Mouse (Mus musculus) activated CD4-positive, CD25-positive, alpha-beta regulatory T cell, adult 4 months (primary cell): ENCODE data around the gene Bbs9. TPM values are rescaled to one million over a fixed set of nuclear protein-coding genes. Genes with fewer than 3 reads are reported as not detected.

Source experiments
- ATAC-seq: one replicate; pipeline ENCODE4 v1.8.0; 2017
- polyA plus RNA-seq, 2 experiments: library from polyadenylated mRNA; unstranded; fragments of 100-300 nt; shearing (Covaris generic); gene quantifications; one replicate each; pipeline ENCODE4 v1.2.1; 2017

The Bbs9 gene
- polyA plus RNA-seq, 2 experiments from 2014 or later, result 10.7 to 15.1 TPM

DNA sequence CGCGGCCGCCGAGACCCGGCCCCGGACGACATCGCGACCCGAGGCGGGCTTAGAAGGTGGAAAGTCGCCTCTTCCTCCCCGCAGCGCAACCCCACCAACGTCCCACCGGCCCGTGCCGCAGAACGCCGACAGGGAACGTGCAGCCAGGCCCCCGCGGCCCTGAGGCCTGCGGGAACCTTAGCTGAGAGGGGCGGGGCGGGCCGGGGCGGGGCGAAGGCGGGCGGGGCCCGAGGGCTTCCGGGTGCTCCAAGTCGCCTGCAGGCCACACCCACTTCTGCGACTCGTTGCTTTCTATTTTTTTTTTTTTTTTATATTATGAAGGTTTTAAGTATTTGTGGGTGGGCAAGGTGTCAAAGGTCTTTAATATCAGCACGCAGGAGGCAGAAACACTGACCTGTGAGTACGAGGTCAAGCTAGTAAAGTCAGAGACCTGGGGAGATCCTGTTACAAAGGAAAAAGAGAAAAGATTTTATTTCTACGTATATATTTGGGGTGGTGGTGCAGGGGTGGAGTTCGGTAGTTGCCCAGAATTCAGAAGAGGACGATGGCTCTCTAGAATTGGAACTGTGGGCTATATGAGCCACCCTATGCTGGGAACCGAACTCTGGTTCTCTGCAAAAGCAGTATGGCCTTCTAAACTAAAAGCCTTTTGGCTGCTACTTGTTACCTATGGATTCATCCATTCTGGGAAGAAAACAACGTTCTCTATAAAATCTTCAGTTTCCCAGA is 7.2 kb upstream of the Bbs9 start:
- ATAC-seq, result peak; percentile 77

- ATAC-seq, result no peak
Measured at GRCm38 (mm10) chr9:22468899-22469259, 6.6 kb upstream of the Bbs9 start.

DNA sequence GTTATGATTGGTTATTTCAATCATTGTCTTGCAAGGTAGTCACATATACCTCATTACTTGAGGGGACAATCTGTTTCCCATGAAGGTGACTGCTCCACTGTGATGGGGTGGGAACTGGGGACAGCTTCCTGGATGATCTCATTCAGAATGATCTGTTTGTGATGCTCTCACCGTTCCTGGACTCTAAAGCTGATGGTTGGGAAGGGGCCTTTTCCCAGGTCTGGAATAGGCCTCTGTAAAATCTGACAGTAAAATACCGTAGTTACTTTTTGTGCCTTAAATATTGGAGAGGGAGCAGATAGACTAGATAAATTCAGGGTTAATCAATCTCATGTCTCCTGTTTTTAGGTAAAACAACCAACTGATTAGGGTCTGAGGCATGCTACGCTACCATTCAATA is 5.9 kb upstream of the Bbs9 start, which contains the start of gene Rp9:
Gene Rp9, minus strand, starts transcription at position 101 of the 400 bp plus-strand sequence.
- ATAC-seq, result no peak

DNA sequence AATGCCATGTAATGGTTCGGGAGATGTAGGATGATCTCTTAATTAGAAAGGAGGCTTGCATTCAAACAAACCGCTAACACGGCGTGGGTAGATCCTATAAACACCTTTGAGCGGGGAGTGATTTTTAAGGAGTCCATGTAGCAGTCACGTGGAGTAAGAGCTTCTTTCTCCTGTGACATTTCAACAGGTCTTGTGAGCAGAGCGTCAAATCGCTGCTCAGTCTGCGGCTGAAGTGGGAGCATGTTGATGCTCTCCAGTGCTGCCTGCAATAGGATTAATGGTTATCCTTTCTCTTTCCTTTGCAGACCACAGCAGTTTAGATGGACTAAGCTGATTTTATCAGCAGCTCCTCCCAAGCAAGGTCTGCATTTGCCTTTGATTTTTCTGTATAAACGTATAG is 750 bp downstream of the Bbs9 start:
- no peak for ATAC-seq

DNA sequence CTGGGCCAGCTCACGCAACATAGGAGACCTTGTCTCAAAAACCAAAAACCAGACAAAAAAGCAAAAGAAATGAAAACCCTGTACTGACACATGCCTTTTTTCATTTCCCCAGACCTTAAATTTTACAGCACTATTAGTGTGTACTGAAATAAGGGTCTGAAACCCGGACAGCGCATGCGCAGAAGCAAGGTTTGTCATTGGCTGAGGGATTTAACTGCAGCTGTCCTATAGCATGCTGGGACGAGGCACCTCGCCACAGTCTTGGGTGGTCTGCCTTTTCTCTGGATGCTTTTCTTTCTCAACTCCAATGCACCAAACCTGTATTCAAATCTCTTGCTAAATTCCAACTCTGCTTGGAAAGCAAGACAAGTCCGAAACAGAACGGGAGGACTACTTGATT is 3.4 kb downstream of the Bbs9 start:
- no peak for ATAC-seq

- no peak for ATAC-seq
Measured at GRCm38 (mm10) chr9:22483866-22484561, 8.5 kb downstream of the Bbs9 start.

- ATAC-seq, result no peak
Measured at GRCm38 (mm10) chr9:22484562-22485308, 9.2 kb downstream of the Bbs9 start.

GRCm38 (mm10) chr9:22486211-22486610 is 10.7 kb downstream of the Bbs9 start:
- ATAC-seq, result no peak

DNA sequence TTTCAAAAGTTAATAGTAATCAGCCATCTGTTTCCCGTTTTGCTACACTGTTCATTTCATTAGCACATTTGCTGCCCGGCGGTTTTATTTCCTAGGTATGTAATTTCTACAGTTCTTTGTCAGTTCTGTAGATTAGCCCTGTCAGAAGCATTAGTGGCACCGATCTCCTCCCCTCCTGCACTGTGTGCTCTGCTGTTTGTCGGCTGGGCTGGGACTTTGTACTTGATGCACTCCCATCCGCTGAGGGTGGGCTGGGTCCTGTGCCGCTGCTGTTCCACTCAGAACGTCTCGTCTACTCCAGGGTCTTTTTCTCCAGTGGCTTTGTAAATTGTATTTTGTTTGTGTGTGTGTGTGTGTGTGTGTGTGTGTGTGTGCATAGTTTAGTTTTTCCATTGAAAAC is 13.4 kb downstream of the Bbs9 start:
- no peak for ATAC-seq

GRCm38 (mm10) chr9:22494203-22494807 is 18.8 kb downstream of the Bbs9 start:
- no peak for ATAC-seq

GRCm38 (mm10) chr9:22495133-22495532 is 19.6 kb downstream of the Bbs9 start:
- no peak for ATAC-seq

- ATAC-seq, result no peak
Measured at GRCm38 (mm10) chr9:22497021-22497767, 21.7 kb downstream of the Bbs9 start.

DNA sequence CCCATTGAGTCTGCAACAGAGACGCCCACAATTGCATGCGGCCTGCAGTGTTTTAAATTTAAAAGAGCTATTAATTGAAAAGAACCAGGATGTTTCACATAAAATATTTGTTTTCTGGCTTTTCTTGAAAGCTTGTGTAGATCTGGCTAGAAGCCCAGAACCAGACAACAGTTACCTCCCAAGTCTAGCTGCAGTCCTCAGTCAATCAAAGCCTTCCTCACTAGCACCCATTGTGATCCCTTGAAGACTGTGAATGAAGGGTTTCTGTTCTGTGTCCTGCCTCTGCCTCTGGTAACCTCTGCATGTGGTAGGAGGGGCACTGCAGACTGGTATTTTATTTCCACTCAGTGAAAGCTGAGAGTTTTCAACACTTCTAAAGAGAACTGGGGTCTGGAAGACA is 27.5 kb downstream of the Bbs9 start:
- no peak for ATAC-seq

DNA sequence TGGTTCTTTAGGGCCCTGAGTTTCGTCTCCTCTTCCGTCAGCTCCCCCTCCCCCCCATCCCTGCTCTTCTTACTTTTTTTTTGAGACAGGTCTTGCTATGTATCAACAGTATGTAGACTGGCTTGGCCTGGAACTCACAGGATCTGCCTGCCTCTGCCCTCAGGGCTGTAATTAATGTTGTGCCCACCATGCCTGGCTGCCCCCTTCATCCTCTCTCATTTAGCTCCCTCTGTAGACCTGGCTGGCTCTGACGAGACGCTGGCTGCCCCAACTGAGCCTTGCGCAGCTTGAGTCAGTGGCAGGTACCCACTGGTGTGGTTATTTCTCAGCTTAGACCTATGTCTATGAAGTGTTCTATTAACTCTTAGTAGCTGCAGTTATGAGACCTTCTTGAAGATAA is 28.1 kb downstream of the Bbs9 start:
- no peak for ATAC-seq

- ATAC-seq, result no peak
Measured at GRCm38 (mm10) chr9:22505574-22505973, 30.1 kb downstream of the Bbs9 start.

DNA sequence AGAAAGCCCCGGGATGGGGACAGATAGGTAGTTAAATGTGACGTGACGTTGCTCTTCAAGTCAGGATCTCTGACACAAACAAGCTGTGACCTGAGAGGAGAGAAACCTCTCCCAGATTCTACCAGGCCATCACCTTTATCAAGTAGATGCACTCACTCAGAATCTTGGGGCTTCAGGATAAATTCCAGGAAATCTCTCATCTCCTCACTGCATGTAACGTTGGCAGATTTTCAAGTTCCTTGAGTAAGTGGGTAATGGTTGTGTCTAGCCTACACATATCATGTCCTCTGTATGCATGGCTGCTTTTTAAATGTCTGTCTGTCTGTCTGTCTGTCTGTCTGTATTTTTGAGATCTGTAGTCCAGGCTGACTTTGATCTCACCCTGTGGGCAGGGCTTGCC is 39.6 kb downstream of the Bbs9 start:
- no peak for ATAC-seq

GRCm38 (mm10) chr9:22518394-22519041 is 43.0 kb downstream of the Bbs9 start:
- no peak for ATAC-seq

DNA sequence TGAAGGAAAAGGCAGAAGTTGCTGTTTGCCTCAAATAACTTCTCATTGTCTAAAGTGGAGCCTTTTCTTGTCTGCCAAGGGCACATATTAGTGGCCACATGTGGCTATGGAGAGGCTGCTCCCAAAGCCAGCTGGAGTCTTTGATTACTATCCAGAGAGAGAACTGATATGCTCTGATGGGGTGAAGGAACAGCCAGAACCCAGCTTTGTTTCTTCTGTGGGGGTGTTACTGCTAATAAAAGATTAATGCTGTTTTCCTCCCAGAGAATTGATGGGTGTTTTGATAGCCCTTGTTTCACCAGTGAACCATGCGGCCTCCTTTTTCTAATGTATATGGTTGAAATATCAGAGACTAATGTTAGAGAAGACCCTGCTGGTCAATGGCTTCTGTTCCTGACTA is 47.9 kb downstream of the Bbs9 start:
- no peak for ATAC-seq

DNA sequence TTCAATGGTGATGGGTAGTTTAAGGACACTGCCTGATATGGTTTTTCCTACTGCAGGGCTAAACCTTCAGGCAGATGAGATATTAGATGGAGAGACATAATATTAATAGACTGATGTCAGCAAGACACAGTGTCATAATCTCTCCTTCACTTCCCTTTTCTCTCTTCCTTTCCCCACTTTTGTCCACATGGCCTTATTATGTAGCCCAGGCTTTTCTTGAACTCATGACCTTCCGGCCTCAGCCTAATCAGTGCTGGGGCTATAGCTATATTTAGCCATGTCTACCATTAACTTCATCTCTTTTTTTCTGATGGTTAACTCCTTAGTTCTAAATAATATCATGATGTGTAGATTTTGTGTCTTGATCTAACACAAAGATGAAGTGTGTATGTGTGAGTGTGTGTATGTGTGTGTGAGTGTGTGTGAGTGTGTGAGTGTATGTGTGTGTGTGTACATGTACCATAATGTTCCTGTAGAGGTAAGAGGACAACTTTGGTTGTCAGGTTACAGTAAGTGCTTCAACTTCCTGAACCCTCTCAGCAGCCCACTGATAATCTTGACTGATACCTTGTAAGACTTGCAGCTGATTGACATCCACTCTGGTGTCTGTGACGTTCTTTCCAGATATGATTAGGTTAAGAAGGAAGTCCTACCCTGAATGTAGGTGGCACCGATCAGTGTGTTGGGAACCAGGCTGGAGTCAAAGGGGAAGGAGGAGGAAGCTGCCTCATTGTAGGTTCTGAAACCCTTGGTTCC is 55.4 kb downstream of the Bbs9 start:
- no peak for ATAC-seq

- no peak for ATAC-seq
Measured at GRCm38 (mm10) chr9:22532112-22532511, 56.6 kb downstream of the Bbs9 start.

DNA sequence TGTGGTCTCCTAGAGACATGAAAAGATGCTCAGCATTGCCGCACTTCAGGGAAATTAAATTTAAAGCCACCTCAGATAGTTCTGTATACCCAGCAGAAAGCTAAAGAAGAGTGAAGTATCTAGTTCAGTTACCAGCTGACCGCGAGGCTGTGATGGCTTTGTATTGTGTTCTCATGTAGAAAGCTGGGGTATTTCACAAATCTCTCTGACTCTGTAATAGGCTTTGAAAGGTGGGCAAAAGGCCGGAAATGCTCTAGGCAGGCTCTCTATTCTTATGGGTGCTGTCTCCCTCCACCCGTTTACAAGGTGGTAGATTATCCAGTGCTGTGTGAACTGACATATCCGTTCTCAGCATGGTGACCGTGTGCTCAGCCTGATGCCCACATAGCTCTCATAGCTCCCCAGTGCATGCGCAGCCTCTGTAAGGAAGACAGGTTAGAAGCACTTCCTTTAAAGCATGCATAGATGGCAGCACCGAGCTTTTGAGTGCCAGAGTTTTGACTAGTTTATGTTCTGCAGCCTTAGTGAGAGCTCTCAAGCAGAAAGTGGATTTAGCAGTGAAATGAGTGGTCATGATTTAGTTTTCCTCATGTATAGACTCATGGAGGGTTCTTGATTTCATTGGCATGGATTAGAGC is 57.4 kb downstream of the Bbs9 start:
- no peak for ATAC-seq
